Mouse (Mus musculus): ENCODE results near the gene Gm5155.
"Not testable (repeated sequence)": the region's sequence is repeated elsewhere in the genome, so short reads cannot be mapped to it uniquely, and the experiment has no call there.

Gene Gm5155

GRCm38 (mm10) chr7:17871467-17871866 is at the start of gene Gm5155:
TSS of gene Gm5155 (plus strand) at chr7:17871767.
- no peak for DNase-seq (ENCODE audit: low read depth)

- DNase-seq (ENCODE audit: low read depth): no peak
These were observed 791 bp upstream of the Gm5155 start for GRCm38 (mm10) chr7:17870776-17871175.

DNA sequence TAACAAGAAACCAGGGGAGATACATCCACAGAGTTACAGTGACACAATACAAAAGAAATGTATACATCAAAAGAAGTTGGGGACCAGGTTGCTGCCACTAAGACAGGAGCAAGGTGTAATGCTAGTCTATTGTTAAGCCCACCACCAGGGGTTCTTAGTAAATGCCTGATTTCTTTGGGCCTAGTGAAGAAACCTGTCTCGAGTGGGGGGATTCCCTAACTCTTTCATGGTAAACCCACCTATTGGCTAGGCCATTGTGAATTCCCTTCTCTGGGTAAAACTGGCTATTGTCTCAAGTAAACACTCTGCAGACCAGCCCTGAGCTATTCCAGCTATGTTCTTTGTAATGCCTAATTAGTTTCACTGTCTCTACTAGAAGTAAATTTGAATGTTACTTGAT is 23.8 kb downstream of the Gm5155 start:
- DNase-seq (ENCODE audit: low read depth): not testable (repeated sequence)

DNA sequence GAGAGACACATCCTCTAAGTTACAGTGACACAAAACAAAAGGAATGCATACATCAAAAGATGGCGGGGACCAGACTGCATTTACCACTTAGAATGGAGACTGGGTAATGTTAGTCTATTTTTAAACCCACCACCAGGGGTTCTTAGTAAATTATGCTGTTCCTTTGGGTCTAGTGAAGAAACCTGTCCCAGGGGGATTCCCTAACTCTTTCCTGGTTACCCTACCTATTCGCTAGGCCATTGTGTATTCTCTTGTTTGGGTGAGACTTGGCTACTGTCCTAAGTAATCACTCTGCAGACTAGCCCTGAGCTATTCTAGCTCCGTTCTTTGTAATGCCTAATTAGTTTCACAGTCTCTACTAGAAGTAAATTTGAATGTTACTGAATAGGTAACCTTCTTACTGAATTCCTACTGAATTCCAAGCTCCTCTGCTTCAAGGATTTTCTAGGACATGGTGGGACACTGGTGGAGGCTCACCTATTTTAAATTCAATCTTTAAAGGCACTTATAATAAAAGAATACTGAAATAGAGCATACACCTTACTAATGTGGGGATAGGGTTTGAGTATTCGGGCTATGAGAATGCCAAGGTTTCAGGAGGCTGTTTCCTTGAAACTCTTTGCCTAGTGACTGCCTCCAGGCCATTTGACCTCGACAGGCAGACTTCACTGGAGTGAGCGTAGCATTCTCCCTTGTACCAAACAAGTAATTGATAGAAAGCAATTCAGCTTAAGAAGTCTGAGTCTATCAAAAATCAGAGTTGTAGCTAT is 31.8 kb downstream of the Gm5155 start:
- DNase-seq (ENCODE audit: low read depth): no peak

Data from induced T-regulatory cell, adult 2 months (primary cell).